Mouse (Mus musculus): ENCODE results near the gene Acsl6.
"Not testable (repeated sequence)": the region's sequence is repeated elsewhere in the genome, so short reads cannot be mapped to it uniquely, and the experiment has no call there.

The Acsl6 gene

DNA sequence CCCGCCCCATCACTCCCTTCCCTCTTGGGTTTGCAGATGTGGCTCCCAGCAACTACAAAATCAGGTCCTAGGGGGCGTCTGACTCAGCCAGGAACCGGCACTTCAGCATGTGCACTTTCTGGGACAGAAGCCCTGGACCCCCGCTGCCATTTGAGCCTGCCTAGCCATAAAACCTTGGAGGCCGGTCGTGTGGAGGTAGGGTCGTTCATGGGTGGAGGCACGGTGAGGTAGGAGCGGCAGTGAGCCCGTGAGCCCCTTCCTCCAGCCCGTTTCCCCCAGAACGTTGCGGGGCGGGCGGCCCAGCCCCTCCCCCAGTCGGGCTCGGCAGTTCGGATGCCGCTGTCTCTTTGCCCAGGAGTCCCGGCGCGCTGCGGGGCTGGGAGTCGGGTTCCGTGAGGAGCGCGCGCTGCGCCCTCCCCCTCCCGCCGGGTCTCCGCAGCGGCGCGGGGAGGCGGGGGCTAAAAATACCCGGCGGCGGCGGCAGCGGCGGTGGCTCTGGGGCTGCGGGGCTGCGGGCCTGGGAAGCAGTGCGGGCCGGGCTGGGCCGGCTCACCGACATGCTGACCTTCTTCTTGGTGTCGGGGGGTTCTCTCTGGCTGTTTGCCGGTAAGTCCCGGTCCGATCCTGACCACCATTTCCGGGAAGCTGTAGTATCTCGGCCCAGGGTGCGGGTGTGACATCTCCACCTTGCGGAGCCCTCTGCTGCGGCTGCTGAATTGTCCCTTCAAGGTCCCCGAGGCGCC lies at the start of gene Acsl6:
Acsl6 (plus strand) TSS at position 71 of the 743 bp plus-strand sequence.
- DNase-seq, result no peak

DNA sequence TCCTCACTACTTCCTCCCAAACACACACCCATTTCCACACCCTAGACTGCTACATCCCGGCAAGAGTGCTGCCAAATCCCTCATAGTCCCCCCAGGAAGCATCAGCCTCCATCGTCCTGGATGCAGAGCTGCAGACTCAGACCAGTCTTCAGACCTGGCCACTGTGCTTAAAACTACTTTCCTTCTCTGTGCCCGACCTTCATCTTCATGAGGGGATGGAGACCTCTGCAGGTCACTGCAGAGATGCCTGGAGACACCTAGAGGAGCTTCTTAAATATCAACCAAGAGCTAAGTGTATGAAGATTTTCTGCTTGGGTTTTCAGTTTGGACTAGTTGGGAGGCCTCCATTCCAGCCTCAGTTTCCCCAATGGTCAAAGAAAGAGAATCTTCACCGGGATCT lies 49.5 kb upstream of the Acsl6 start:
- no peak for DNase-seq

DNA sequence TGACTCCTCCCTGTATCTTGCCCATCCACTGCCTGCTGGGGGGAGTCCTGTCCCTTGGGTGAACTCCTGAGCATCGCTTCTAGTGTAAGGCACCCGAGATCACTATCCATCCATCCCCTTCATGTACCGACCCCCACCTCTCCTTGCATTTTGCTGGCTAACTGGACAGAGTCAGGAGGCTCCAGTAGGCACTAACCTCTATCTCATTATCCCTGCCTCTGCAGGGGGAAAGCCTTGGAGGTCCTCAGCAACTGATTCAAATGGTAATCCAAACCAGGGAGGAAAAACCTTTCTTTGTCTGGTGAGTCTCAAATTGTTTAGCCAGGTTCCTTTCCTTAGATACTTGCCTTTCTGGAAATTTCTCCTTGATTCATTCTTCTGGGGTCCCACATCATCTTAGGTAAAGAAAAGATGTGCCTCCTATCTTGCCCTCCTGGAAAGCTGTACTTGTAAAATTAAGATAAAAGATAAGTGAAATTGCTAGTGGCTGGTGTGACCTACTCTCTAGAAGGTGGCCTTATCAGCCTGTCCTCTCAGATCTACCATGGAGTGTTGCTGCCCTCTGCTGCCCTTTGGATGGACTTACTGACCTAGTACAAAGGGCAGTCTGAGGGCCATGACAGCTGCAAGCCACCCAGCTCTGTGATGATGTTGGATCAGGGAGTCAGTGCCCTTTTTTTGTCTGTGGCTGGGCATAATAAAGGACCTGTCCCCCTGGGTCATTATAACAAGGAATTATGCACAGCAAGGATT lies 46.8 kb upstream of the Acsl6 start:
- peak; percentile 74 for DNase-seq

DNA sequence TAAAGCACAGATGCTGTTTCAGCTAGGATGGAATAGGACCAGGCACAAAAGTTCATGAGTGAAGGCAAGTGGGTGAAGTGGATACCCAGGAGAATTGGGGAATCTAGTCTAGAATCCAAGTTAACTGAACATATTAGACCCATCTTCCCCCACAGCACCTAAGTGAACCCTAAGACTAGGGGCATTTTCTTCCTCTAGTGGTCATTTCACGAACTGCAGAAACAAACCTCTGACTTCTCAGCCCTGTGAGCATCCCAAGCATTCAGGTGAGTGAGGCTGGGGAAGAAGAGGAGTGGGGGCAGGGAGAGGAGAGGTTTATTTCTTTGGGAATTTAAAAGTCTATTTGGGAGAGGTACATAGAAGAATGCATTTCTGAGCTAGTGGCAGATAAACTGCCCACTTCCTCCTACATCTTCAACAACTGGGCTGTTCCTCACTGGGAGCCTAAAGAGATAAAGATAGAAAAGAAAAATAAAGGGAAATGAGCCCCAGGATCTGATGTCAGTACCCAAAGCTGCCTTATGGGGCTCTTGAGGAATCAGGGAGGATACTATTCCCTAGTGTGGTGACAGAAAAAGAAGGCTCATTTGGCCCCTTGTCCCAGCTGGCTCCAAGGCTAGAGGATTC lies 40.1 kb upstream of the Acsl6 start:
- no peak for DNase-seq

DNA sequence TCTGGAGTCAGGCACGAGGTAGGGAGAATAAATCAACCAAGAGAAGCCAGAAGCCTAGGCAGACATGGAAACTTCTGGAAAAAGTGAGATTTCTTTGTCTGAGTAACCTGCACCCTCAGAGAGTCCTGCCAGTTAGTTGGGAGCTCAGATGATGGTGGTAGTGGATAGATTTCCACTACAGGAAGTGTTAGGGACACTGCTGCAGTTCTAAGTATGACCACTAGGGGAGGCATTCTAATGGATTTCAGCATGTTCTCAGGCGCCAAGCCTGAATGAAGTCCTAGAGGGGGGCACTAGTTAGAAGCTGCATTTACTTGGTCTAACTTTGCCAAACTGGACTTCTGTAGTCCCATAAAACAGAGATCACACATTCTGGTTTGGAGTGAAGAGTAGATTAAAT lies 39.1 kb upstream of the Acsl6 start:
- peak; percentile 29 for DNase-seq

DNA sequence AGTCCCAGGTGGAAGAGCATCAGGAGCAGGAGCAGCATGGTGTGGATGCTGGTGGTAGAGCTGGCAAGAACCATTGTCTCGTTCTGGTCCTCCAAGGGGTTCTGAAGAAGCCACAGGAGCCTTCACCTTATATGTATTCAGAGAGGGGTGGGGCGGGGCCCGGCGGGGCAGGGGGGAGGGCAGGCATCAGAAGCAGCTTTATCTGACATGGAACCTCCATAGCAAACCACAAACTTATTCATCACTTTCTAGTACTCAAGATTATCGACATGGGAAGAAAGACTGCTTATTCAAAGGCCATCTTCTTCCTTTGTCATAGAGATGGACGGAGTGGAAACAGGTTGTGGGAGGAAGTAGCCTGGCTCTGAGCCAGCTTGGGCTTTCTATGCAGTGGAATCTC lies 36.4 kb upstream of the Acsl6 start, which contains the start of gene Il3:
Il3 (minus strand) TSS at position 101 of the 400 bp plus-strand sequence.
- no peak for DNase-seq

DNA sequence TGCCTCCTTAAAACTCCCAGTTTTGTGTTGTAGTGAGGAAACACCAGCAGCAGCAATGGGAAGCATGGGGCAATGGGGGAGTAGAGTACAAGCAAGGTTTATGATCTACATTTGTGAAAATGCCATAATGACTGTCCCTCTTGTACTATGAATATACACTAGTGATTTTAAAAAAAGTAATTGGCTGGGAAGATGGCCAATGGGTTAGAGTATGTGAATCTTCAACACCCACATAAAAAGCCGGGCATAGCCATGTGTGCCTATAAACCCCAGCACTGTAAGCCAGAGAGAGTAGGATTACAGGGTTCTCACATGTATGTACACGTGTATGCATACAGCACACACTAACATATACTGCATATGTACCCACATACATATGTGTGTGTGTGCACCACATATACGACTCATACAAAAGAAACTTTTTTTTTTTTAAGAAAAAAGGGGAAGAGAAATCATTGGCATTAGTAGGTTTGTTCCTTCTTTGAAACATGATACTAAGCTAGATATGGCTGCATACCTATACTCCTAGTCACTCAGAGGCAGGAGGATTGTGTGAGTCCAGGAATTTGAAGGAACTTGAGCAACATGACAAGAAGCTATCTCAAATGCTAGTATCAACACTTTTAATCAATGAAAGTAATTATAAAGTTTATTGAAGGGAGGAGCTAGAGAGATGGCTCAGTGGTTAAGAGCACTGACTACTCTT lies 34.3 kb upstream of the Acsl6 start:
- no peak for DNase-seq

DNA sequence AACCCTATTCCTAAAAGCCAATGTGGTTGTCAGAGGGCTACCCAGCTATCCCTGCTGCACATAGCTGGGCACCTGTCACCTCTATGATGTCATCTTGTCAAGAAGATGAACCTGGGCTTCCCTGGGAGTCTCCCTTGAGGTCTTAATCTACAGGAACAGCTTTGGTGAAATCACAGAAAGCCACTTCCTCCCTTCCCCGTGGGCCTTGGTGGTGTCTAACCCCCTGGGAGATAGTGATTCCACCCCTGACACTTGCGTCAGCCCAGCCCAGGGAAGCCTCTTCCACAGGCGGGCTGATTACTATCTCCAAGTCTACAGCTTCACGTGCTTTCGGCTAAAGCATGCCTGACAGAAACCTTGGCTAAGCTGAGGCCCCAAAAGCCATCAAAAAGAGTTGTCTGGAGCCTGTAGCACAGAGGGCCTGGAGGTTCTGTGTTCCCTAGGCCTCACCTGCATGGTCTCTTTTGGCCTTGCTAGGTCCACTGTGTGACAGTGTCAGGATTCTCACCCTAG lies 32.1 kb upstream of the Acsl6 start:
- no peak for DNase-seq

DNA sequence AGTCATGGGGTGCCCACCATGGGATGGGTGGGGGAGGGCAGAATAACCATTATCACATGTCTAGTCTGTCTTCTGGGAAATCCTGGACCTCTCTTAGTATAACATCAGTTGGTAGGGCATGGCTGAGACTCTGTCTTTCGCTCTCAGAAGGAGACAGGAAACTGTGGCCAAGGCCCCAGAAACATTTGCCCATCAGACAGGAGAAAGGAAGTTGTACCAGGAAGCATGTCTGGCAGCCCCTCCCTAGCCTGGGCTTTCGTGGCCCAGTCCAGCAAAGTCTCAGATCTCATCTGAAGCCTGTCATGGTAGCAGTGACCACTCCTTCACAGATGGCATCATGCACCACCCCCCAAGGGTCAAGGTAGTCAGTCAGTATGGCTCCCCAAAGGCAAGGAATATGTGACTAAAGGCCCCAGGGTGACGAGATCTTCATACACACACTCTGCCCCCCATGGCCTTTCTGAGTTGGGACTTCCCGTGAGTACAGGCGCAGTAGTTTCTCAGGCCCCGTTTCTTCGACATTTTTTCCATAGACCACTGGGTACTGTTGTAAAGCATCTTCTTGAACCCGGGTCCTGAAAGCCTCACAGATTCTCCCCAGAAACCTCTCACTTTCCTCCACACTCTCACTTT lies 15.7 kb upstream of the Acsl6 start:
- DNase-seq, result no peak

DNA sequence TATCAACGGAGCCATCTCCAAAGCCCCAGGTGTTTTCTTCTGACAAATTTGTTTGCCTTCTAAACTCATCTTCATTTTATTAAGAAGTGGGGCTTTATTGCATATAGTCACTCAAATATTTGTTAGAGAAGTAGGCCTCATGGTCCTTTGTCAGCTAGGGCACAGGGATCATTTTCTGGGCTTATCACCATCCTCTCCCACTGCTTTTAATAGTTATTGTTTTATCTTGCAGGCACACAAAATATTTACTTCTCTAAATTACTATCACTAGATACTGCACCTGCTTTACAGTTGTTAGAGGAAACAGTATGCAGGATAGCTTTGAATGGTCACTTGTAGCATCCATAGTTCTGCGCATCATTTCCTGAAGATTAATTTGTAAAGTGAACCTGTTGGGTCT lies 11.4 kb upstream of the Acsl6 start:
- DNase-seq, result no peak

DNA sequence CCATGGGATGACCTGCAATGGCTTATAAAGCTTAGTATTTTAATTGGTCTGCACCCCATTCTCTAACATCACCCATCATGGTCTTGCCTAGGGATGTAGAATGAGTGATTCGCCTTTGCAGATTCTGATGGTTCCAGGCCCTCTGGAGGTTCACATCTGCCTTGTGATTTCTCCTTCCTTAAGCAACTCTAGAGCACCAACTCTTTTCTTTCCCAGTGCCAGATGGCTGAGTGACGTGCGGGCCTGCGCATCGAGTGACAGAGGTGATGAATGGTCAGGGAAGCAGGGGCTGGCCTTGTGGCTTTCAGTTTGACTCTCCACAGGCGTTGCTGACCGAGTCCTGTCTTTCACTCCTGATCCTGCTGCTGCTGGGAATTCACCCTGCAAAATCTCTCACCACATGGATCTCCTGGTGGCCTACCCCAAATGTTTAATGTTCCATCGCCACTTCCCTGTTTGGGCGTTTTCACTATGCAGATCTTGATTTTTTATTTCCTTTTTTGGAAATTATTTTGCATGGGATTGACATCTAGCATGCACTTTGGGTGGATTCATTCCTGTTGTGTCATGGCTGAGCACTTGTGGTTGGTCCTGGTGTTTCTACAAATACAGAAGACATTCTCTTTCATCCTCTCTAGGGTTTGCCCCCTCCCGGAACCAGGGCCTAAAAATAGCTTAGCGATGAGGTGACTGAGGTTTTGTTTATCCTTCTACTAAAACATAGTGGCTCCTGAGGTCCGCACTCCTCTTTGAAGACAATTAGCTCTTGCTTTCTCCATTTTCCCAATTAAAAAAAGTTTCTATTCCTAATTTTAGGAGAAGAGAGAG lies 9.4 kb upstream of the Acsl6 start:
- no peak for DNase-seq

DNA sequence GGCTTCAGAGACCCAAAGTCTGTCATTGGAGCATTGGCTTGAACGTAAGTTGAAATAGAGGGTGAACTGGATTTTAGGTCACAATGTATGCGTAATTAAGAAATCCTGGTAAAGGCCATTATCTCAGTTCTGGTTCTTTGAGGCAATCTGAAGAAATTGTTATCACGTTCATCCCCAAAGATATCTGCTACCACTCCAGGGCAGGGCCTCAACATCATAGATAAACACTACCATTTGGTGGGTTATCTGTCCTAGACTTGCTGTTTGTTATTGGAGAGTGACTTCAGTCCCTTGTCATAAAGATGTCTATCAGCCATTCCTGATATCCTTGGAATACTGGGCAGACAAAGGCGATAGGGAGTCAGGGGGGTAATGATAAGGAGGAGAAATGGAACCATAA lies 7.6 kb upstream of the Acsl6 start:
- DNase-seq, result no peak

DNA sequence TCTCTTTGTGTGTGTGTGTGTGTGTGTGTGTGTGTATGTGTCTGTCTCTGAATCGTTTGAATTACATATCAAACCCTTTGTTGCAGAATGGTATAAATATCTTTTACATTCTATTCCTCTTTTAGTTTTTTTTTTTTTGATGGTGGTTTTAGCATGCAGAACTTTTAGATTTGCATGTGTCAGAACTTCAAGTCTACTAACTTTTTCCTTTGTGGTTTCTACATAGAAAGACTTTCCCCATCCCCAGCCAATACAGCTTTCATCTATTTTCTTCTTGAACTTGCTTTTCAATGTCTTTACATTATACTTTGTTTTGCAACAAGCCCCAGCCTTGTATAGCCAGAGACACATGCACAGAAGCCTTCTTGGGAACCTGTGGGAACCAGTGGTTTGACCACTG lies 6.9 kb upstream of the Acsl6 start:
- DNase-seq, result no peak

DNA sequence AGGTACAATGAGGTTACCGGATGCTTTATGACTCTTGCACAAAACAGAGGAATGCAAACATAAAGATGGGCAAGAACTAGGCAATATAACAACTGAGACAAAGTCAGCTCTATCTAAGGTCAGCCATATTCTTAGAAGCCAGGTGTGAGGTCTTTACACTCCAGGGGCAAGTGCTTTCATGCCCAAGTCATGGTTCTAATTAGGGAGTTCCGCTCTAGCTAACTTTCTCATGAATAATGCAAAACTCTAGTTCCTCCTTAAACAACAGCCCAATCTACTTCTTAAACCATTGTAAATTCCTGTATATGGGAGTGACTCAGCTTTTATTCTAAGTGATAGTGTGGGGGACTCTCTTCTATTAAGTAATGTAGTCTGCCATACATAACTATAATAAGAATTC lies 6.1 kb upstream of the Acsl6 start:
- not testable (repeated sequence) for DNase-seq

DNA sequence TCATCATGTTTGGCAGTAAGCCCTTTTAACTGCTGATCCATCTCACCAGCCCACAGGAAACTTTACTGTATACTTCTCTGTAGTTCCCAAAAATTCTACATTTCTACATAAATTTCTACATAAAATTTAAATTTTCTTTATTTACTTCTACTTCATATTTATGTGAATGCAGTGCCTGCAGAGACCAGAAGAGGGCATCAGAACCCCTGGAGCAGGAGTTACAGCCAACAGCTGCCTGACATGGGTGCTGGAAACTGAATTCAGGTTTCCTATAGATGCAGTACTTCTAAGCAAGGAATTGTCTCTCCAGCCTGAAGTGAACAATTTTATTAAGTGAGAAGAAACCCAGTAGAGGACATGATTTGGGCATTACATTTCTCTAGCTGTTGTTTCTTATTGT lies 4.8 kb upstream of the Acsl6 start:
- no peak for DNase-seq

DNA sequence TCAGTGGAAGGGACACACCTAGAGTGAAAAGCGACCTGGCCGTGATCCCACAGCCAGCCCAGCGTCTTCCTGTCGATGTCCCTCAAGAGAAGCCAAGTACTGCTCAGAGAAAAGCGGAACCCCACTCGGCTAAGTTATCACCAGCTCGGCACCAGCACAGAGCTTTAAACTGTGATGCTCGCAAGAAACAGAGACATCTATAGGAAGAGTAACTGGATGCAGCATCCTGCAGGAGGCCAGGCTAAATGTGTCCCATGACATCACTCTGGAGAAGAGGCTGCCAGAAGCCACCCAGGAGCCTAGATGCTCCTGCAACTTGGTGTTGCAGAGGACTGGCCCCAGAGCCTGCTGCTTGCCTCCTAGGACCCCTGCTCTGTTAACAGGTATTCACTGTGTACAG lies 1.6 kb upstream of the Acsl6 start:
- no peak for DNase-seq

DNA sequence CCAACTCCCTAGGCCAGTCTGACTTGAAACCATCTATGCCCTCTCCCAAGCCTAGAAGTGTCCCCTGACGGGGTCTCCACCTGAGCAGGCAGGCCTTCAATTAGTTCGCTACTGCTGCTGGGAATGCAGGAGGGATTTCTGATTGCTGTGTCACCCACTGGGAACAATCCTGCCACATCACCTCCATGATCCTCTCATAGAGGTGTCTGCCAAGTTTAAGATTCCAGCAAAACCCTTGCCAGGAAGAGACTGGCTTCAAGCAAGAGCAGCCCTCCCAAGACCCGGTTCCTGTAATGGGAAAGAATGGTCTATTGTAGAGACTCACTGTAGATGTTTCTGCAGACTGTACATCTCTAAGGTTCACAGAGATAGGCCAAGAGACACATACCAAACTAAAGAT lies 992 bp upstream of the Acsl6 start:
- DNase-seq, result no peak

DNA sequence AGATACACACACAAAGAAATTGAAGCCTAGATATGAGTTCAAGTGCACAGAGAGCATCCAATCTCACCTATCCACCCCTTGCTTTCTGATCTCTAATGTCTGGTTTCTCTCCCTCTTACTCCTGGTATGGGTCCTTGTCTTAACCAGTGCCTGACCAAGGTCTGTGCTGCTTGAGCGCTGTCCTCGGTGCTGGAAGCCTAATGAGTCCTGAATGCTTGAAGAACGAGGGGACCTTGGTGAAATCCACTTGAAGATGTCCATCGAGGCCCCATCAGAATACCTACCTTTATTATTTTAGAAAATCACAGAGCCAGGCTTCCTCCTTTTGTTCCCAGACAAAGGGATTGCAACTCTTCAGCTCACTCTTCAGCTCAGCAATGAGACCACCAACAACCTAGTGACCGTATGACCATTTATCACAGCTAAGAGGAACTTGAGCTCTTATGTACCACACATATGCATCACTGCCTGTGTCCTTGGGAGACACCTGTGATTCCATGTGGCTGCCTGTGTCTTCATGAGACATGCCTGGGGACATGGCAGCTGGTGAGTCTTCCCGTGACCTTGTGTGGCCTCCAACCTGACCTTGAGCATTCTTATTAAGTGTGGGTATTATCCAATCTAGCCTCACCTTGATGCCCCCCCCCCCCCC lies 396 bp upstream of the Acsl6 start:
- DNase-seq, result no peak

DNA sequence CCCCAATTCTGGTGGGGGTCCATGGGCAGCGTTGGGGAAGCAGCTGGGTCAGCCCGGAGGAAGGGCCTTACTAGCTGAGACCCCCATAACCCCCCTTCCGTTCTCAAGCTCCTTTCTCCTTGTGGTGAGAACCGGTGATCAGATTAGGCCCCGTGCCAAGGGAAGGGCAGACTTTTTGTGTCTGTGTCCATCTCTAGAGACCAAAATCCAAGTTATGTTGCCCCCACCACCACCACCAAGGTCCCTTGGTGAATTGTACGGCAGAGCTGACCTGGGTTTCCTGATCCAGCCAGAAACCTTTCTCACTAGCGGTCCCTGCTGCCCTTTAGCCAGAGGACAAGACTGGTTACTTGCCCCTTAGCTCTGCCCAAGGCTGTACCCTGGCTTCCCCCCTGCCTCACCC lies 874 bp downstream of the Acsl6 start:
- no peak for DNase-seq

DNA sequence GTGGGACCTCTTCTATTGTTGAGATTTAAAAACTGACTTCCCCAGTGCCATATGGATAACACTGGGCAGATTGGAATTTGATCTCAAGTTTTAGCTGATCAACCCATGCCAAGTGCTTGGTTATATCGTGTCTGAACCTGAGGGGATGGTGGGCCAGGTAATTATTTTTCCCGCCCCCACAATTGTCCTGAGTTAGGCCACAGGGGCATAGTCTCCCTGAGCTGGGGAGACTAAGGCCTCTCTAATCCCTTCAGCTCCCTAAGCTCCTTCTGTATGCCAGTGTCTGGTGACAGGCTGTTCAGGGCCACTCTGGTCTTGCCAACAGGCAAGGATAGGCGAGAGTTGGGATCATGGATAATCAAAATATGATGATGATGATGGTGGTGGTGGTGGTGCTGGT lies 1.7 kb downstream of the Acsl6 start:
- DNase-seq, result no peak

DNA sequence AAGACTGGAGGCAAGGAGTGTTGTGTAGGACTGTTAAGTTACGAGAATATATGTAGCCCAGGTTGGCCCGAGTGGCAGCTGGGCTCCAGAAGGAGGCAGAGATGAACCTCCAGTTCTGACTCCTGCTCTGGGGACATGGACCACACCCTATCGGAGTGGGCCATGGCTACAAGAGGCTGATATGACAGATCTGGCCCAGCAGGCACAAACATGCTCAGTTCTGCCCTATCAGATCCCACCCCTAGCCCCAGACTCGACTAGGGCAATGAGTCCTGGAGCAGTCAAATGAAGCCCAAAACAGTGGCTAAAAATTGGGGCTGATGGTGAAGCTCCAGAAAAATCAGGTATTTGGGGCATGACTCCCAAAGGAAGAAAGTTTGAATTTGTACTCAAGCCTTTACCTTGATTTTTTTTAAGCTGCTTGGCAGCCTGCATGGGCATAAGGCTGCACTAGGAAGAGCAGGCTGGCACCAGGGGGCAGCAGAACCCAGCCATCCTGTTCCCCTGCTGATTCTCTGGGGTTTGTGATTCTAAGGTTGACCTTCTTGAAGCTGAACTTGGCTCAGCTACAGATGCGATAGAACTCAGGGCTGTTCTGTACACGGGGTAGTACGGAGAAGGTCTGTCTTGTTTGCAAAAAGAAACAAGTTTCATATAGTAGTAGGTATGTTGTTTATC lies 3.7 kb downstream of the Acsl6 start:
- DNase-seq, result peak; percentile 56

Measured in kidney, adult 18-20 months (tissue).